Mouse (Mus musculus): ENCODE measurements around the gene Ermp1.

DNA sequence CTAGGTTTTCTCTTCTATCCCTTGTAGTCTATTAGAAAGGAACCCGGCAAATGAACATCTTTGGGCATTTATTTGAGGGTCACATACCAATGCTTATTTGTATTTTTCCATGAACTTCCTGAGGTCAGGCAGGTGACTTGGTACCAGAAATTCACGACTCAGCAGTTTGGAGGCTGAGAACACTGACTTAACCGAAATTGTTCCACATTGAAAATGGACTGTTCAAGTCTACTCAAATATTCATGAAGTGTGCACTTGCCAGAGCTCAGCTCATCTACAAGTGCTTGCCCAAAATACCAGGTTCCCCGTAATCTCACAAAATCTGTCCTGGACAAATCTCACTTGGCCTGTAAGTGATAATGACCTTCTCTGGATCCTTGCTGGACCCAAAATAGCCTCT is 7.8 kb upstream of the Ermp1 start:
- TF ChIP-seq POLR2A (IDR thresholded peaks at IDR 0.05; ENCODE audit: control insufficient read depth in 1 of 2, insufficient read depth in 1 of 2, low read depth in 1 of 2, low read length in 2 of 2, poor library complexity in 1 of 2) (no peak), MEF2A (IDR thresholded peaks at IDR 0.05; ENCODE audit: extremely low read depth, insufficient replicate concordance, low read depth, low read length, poor library complexity, severe bottlenecking) (no peak), JUND (IDR thresholded peaks at IDR 0.05; ENCODE audit: low read depth, low read length) (no peak), CTCF (IDR thresholded peaks at IDR 0.05 in 2 of 3, conservative IDR thresholded peaks at IDR 0.05 in 1 of 3; ENCODE audit: control insufficient read depth in 1 of 3, insufficient read depth in 1 of 3, low read depth in 2 of 3, low read length in 3 of 3, poor library complexity in 1 of 3, severe bottlenecking in 1 of 3) (no peak), TCF12 (IDR thresholded peaks at IDR 0.05; ENCODE audit: low read depth, low read length) (no peak), ETS1 (IDR thresholded peaks at IDR 0.05; ENCODE audit: low read depth, low read length) (no peak), GATA1 (IDR thresholded peaks at IDR 0.05; ENCODE audit: low read depth, low read length) (no peak), HCFC1 (IDR thresholded peaks at IDR 0.05; ENCODE audit: low read depth, low read length) (no peak)

All from MEL (cell line).